Mouse (Mus musculus) embryonic facial prominence, embryonic 10.5 days (tissue): ENCODE data around the gene Myo10. TPM values are rescaled to one million over a fixed set of nuclear protein-coding genes. Genes with fewer than 3 reads are reported as not detected.

Source experiments
- DNase-seq: peaks from one replicate; pipeline ENCODE4 v3.0.0-alpha.2; 2017; ENCODE audit warnings: low spot score
- H3K27ac ChIP-seq: fragments of 300-500 bp; sonication (generic); replicated peaks from 2 replicates; pipeline ENCODE4 v1.5.1; 2016; ENCODE audit warnings: mild to moderate bottlenecking
- H3K27me3 ChIP-seq: fragments of 300-500 bp; sonication (generic); replicated peaks from 2 replicates; pipeline ENCODE4 v1.6.1; 2016; ENCODE audit warnings: low read depth, mild to moderate bottlenecking; ENCODE audit not compliant: poor library complexity, severe bottlenecking
- H3K36me3 ChIP-seq: fragments of 300-500 bp; sonication (generic); replicated peaks from 2 replicates; pipeline ENCODE4 v1.6.1; 2016; ENCODE audit warnings: mild to moderate bottlenecking, moderate library complexity
- H3K4me1 ChIP-seq: fragments of 300-500 bp; sonication (generic); 2 replicates; pipeline ENCODE4 v1.6.1; 2016
- H3K4me3 ChIP-seq: fragments of 300-500 bp; sonication (generic); 2 replicates; pipeline ENCODE4 v1.5.1; 2016; ENCODE audit warnings: mild to moderate bottlenecking, moderate library complexity
- H3K9me3 ChIP-seq: fragments of 300-500 bp; sonication (generic); 2 replicates; pipeline ENCODE4 v1.6.1; 2016; ENCODE audit warnings: mild to moderate bottlenecking
- WGBS: fragments of 180-500 bp; shearing (Covaris S2); methylation state at CpG from one replicate; pipeline ENCODE4 v1.1.7; 2016; 5-methylcytosine and 5-hydroxymethylcytosine counted together
- polyA plus RNA-seq: library from polyadenylated mRNA; unstranded; fragments of >200 nt; fragmentation: Nextera tagmentation; extraction: Ambion mirVana; gene quantifications from 2 replicates; pipeline ENCODE4 v1.2.1, GENCODE M21; 2016

The Myo10 gene
- polyA plus RNA-seq, 1 experiment from 2014 or later: 44.2 TPM

DNA sequence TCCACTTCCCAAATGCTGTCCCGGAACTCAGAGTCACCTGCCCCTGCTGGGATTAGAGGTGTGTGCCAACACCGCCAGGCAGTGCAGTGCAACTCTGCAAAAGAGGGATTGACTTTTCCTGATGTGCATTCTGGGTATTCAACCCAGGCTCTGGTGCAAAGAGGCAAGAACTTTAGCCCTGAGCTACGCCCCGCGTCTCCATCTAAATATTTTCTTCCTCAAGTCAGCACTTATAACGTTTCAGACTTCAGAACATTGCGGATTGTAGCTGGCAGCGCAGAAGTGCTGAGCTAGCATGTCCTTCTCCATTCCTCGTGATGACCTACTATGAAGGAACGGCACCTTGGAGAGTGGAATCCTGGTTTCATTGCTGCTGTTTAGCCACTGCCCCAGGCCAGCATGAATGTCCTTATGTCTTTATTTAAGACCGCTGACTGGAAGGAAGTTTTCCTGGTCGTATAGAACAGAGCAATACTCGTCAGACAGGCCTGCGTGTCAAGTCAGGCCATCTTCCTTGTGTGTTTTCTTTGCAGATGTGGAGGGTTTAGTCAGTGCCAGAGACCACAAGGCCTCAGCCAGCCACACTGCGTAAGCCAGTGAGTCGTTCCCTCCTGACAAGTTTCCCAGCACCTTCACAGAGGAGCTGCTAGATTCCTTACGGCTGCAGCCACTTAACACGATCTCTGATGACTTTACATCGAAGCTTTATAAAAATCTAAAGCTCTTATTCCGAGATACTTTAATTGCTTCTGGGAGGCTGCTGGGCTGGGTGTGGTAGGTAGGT, 186.5 kb downstream of the Myo10 start:
- H3K27me3 ChIP-seq: no peaks in the 10 kb centered on the region

GRCm38 (mm10) chr15:25809669-25810068, 187.3 kb downstream of the Myo10 start:
- H3K9me3 ChIP-seq: 0 out of 2 replicates have a peak, but pooled peaks cover 1% of the 10 kb centered on the region
- 95% methylated on average over 6 of the region's 6 CpGs for WGBS
- H3K4me1 ChIP-seq: no peaks in the 10 kb centered on the region
- H3K4me3 ChIP-seq: no peak overlapping the region
- no peak for DNase-seq
- peaks cover 100% of the 10 kb centered on the region for H3K36me3 ChIP-seq
- H3K27me3 ChIP-seq: no peaks in the 10 kb centered on the region
- H3K27ac ChIP-seq: no peak overlapping the region

More for the DNA sequence above, 186.5 kb downstream of the Myo10 start:
- peaks cover 100% of the 10 kb centered on the region for H3K36me3 ChIP-seq
- H3K9me3 ChIP-seq: no peaks in the 10 kb centered on the region
- H3K4me1 ChIP-seq: no peaks in the 10 kb centered on the region
- H3K4me3 ChIP-seq: no peak overlapping the region
- 94% methylated on average over 20 of the region's 20 CpGs for WGBS
- no peak overlapping the region for H3K27ac ChIP-seq
- DNase-seq: no peak

- Histone ChIP-seq H3K27me3 (no peaks in the 10 kb centered on the region), H3K9me3 (0 out of 2 replicates have a peak, but pooled peaks cover 5% of the 10 kb centered on the region), H3K4me3 (no peak overlapping the region), H3K36me3 (peaks cover 95% of the 10 kb centered on the region), H3K4me1 (no peaks in the 10 kb centered on the region), H3K27ac (no peak overlapping the region)
- no peak for DNase-seq
- WGBS: 90% methylated on average over 11 of the region's 11 CpGs
These were observed 189.5 kb downstream of the Myo10 start for GRCm38 (mm10) chr15:25811834-25812250.

- H3K36me3 ChIP-seq: peaks cover 89% of the 10 kb centered on the region
- H3K27ac ChIP-seq: no peak overlapping the region
- no peak for DNase-seq
- no peak overlapping the region for H3K4me3 ChIP-seq
- H3K4me1 ChIP-seq: no peaks in the 10 kb centered on the region
- 0 out of 2 replicates have a peak, but pooled peaks cover 5% of the 10 kb centered on the region for H3K9me3 ChIP-seq
- WGBS: 80% methylated on average over 12 of the region's 12 CpGs
- no peaks in the 10 kb centered on the region for H3K27me3 ChIP-seq
These were observed 190.2 kb downstream of the Myo10 start for GRCm38 (mm10) chr15:25812479-25812878.

DNA sequence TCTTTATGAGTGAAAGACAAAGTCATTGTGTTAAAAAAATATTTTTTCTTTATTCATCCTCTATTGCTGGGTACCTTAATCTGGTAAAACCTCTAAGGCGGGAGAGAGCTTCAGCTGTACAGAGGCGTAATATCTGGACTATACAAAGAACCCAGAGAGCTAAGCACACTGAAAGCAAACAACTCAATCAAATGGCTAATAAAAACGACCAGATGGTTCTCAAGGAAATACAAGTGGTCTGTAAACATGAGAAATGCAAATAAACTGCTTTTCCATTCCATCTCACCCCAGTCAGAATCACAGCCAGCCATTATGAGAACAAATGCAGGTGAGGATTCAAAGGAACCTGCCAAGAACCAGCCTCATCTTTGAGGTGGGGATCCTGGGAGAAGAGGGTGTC, 192.2 kb downstream of the Myo10 start:
- Histone ChIP-seq H3K4me1 (no peaks in the 10 kb centered on the region), H3K27me3 (no peaks in the 10 kb centered on the region)
- WGBS: 90% methylated on average over 3 of the region's 3 CpGs

GRCm38 (mm10) chr15:25817191-25817590, 194.9 kb downstream of the Myo10 start:
- Histone ChIP-seq H3K27me3 (no peaks in the 10 kb centered on the region), H3K9me3 (0 out of 2 replicates have a peak, but pooled peaks cover 5% of the 10 kb centered on the region), H3K4me1 (no peaks in the 10 kb centered on the region), H3K4me3 (no peak overlapping the region), H3K36me3 (peaks cover 42% of the 10 kb centered on the region), H3K27ac (no peak overlapping the region)
- no peak for DNase-seq
- 94% methylated on average over 2 of the region's 2 CpGs for WGBS

More for the DNA sequence above, 192.2 kb downstream of the Myo10 start:
- peaks cover 69% of the 10 kb centered on the region for H3K36me3 ChIP-seq
- no peak for DNase-seq
- H3K9me3 ChIP-seq: 0 out of 2 replicates have a peak, but pooled peaks cover 5% of the 10 kb centered on the region
- H3K27ac ChIP-seq: no peak overlapping the region
- no peak overlapping the region for H3K4me3 ChIP-seq

- no peaks in the 10 kb centered on the region for H3K9me3 ChIP-seq
- no peaks in the 10 kb centered on the region for H3K36me3 ChIP-seq
- no peak overlapping the region for H3K4me3 ChIP-seq
- H3K27ac ChIP-seq: no peak overlapping the region
- no peaks in the 10 kb centered on the region for H3K27me3 ChIP-seq
- H3K4me1 ChIP-seq: no peaks in the 10 kb centered on the region
- no peak for DNase-seq
These were observed 199.7 kb downstream of the Myo10 start for GRCm38 (mm10) chr15:25821981-25822380.

DNA sequence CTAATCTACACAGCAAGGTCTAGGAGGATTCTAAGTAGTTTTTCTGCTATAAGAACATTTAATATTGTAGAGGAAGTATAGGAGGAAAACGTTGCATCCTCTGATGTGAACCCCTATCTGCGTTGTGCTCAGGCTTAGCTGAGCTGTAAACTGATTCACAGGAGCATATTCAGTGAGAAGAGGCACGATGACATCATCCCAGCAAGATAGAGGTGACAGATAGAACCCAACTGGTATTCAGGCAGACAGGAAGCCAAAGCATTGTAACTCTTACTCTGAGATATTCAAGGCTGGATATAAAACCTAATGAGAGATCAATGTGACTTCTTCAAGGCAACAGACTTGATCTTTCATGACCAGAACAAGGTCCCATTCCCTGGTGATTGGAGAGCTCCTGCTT, 200.3 kb downstream of the Myo10 start:
- DNase-seq: no peak
- H3K27ac ChIP-seq: no peak overlapping the region
- no peaks in the 10 kb centered on the region for H3K36me3 ChIP-seq
- H3K4me3 ChIP-seq: no peak overlapping the region
- no peaks in the 10 kb centered on the region for H3K9me3 ChIP-seq
- WGBS: 60% methylated on average over 3 of the region's 3 CpGs
- no peaks in the 10 kb centered on the region for H3K4me1 ChIP-seq
- no peaks in the 10 kb centered on the region for H3K27me3 ChIP-seq

GRCm38 (mm10) chr15:25826531-25826961, 204.2 kb downstream of the Myo10 start:
- Histone ChIP-seq H3K9me3 (no peaks in the 10 kb centered on the region), H3K27ac (no peak overlapping the region), H3K4me3 (no peak overlapping the region), H3K4me1 (no peaks in the 10 kb centered on the region), H3K27me3 (no peaks in the 10 kb centered on the region), H3K36me3 (no peaks in the 10 kb centered on the region)
- DNase-seq: no peak
- 90% methylated on average over 8 of the region's 8 CpGs for WGBS

- Histone ChIP-seq H3K27ac (no peak overlapping the region), H3K4me1 (no peaks in the 10 kb centered on the region), H3K27me3 (no peaks in the 10 kb centered on the region), H3K9me3 (no peaks in the 10 kb centered on the region), H3K4me3 (no peak overlapping the region), H3K36me3 (no peaks in the 10 kb centered on the region)
- no peak for DNase-seq
- 84% methylated on average over 10 of the region's 10 CpGs for WGBS
These were observed 206.1 kb downstream of the Myo10 start for GRCm38 (mm10) chr15:25828464-25828863.

GRCm38 (mm10) chr15:25830426-25830825, 208.1 kb downstream of the Myo10 start:
- no peaks in the 10 kb centered on the region for H3K36me3 ChIP-seq
- WGBS: 69% methylated on average over 2 of the region's 2 CpGs
- H3K27me3 ChIP-seq: no peaks in the 10 kb centered on the region
- DNase-seq: no peak
- no peaks in the 10 kb centered on the region for H3K4me1 ChIP-seq
- no peak overlapping the region for H3K27ac ChIP-seq
- no peaks in the 10 kb centered on the region for H3K9me3 ChIP-seq
- H3K4me3 ChIP-seq: no peak overlapping the region

DNA sequence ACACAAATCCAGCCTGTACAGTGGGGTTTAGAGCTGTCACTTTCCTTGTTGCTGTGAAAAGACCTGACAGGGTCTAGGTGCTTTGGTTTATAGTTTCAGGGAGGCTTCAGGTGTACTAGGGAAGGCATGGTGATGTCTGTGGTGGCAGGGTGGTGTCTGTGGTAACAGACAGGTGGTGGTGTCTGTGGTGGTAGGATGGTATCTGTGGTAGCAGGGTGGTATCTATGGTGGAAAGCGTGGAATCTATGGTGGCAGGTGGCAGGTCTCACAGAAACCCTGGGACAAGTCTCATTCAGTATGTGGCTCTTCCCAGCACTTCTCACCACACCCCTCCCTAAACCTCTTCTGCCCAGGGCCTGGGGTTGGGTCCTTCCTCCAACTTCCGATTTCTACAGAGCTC, 212.0 kb downstream of the Myo10 start:
- WGBS: 84% methylated on average over 2 of the region's 2 CpGs
- no peaks in the 10 kb centered on the region for H3K4me1 ChIP-seq
- no peak for DNase-seq

GRCm38 (mm10) chr15:25834920-25835674, 212.8 kb downstream of the Myo10 start:
- no peaks in the 10 kb centered on the region for H3K36me3 ChIP-seq
- peaks cover 6% of the 10 kb centered on the region for H3K9me3 ChIP-seq
- DNase-seq: no peak
- no peak overlapping the region for H3K27ac ChIP-seq
- WGBS: 87% methylated on average over 17 of the region's 17 CpGs
- no peak overlapping the region for H3K4me3 ChIP-seq
- no peaks in the 10 kb centered on the region for H3K4me1 ChIP-seq
- no peaks in the 10 kb centered on the region for H3K27me3 ChIP-seq

More for the DNA sequence above, 212.0 kb downstream of the Myo10 start:
- no peak overlapping the region for H3K4me3 ChIP-seq
- no peak overlapping the region for H3K27ac ChIP-seq
- H3K27me3 ChIP-seq: no peaks in the 10 kb centered on the region
- peaks cover 6% of the 10 kb centered on the region for H3K9me3 ChIP-seq
- H3K36me3 ChIP-seq: no peaks in the 10 kb centered on the region
